Mouse (Mus musculus): ENCODE measurements at regions not wholly inside any gene's neighbourhood (a gene's known extent, or its start where the extent isn't known, plus 50 kb on each side); places are given as distances from the start of the nearest gene placed in this dataset.

GRCm38 (mm10) chr12:110376838-110377150 is 70.1 kb upstream of the Ppp2r5c start:
- no peaks in the 10 kb centered on the region for H3K9me3 ChIP-seq (replicated peaks)
- 62% methylated on average over 4 of the region's 4 CpGs for WGBS
- peaks cover 69% of the 10 kb centered on the region for H3K27me3 ChIP-seq (ENCODE audit: low read depth, poor library complexity, severe bottlenecking)
- no peak overlapping the region for H3K4me3 ChIP-seq
- H3K36me3 ChIP-seq: no peaks in the 10 kb centered on the region
- no peak for DNase-seq (ENCODE audit: low spot score)
- no peak overlapping the region for H3K27ac ChIP-seq (replicated peaks)
- H3K4me1 ChIP-seq: peaks cover 58% of the 10 kb centered on the region

- Histone ChIP-seq H3K36me3 (no peaks in the 10 kb centered on the region), H3K27me3 (ENCODE audit: low read depth, poor library complexity, severe bottlenecking) (peaks cover 64% of the 10 kb centered on the region), H3K27ac (replicated peaks) (no peak overlapping the region), H3K4me1 (peaks cover 58% of the 10 kb centered on the region), H3K9me3 (replicated peaks) (no peaks in the 10 kb centered on the region), H3K4me3 (no peak overlapping the region)
- DNase-seq (ENCODE audit: low spot score): no peak
- 53% methylated on average over 6 of the region's 6 CpGs for WGBS
Observed at GRCm38 (mm10) chr12:110377306-110377705, 69.6 kb upstream of the Ppp2r5c start.

GRCm38 (mm10) chr12:110377734-110378133 is 69.2 kb upstream of the Ppp2r5c start:
- peaks cover 54% of the 10 kb centered on the region for H3K4me1 ChIP-seq
- peak; percentile 34 for DNase-seq (ENCODE audit: low spot score)
- 50% methylated on average over 10 of the region's 10 CpGs for WGBS

DNA sequence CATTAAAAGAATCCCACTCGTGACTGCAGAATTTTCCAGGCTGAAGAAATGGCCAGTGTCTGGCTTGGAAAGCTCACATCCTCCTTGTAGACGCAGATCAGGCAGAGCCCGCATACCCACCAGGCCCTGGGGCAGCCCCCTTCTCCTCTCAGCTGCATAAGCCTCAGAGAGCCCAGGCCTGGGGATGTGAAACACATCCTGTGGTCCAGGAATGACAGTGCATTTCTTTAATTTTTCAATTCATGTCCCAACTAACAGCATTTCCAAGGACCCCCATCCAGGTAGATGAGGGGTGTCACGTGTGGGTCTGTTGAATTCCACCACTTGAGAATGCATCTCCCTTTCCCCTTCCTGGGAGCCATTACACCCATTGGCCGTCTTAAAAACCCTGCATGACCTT is 68.6 kb upstream of the Ppp2r5c start:
- peaks cover 48% of the 10 kb centered on the region for H3K4me1 ChIP-seq
- H3K27ac ChIP-seq (replicated peaks): no peak overlapping the region
- 61% methylated on average over 5 of the region's 5 CpGs for WGBS
- no peak overlapping the region for H3K4me3 ChIP-seq
- no peak for DNase-seq (ENCODE audit: low spot score)
- H3K9me3 ChIP-seq (replicated peaks): no peaks in the 10 kb centered on the region
- H3K27me3 ChIP-seq (ENCODE audit: low read depth, poor library complexity, severe bottlenecking): peaks cover 56% of the 10 kb centered on the region
- H3K36me3 ChIP-seq: no peaks in the 10 kb centered on the region

More at GRCm38 (mm10) chr12:110377734-110378133, 69.2 kb upstream of the Ppp2r5c start:
- H3K4me3 ChIP-seq: no peak overlapping the region
- H3K27ac ChIP-seq (replicated peaks): no peak overlapping the region
- no peaks in the 10 kb centered on the region for H3K9me3 ChIP-seq (replicated peaks)
- no peaks in the 10 kb centered on the region for H3K36me3 ChIP-seq
- peaks cover 60% of the 10 kb centered on the region for H3K27me3 ChIP-seq (ENCODE audit: low read depth, poor library complexity, severe bottlenecking)

GRCm38 (mm10) chr12:110379721-110380120 is 67.2 kb upstream of the Ppp2r5c start:
- Histone ChIP-seq H3K4me1 (peaks cover 34% of the 10 kb centered on the region), H3K27ac (replicated peaks) (no peak overlapping the region), H3K27me3 (ENCODE audit: low read depth, poor library complexity, severe bottlenecking) (peaks cover 41% of the 10 kb centered on the region), H3K9me3 (replicated peaks) (no peaks in the 10 kb centered on the region), H3K4me3 (no peak overlapping the region), H3K36me3 (no peaks in the 10 kb centered on the region)
- no peak for DNase-seq (ENCODE audit: low spot score)
- 72% methylated on average over 12 of the region's 12 CpGs for WGBS

DNA sequence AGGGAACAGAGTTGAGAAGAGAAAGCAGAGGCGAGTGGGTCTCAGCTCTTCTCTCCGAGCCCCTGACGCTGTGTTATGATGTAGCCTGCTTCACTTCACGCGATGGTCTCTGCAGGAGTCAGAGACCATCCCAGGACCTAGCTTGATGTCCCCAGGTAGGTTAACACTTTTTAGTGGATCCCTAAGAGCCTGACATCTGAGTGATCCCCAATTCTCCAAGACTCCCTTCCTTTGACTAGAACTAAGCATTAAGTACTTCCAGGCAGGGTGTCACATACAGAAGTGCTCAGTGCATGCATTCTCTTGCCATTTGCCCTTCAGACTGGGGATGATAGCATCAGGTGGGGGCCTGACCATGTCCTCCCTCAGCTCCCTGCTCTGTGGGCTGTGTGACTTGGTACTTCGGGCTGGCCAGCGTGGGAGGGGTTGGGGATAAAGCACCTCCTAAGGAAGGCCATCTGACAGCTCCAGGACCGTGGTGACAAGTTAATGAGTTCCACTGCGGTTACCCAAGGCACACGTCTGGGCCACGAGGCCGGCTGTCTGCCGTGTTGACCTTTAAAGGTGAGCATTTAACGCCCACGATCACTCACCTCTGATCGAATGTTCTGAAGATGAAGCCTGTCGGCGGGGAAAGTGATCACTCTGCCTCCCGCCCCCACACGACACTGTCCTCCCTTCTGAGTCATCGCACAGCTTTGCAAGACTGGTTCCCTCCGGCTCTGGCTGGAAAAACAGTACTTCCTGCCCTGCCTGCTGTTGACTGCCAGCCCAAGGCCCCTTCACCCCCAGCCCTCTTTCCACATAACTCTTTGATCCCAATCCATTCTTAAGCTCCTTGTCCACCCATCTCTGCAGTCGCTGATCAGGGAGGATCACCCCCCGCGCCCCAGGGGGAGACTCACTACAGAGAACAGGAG is 65.8 kb upstream of the Ppp2r5c start:
- DNase-seq (ENCODE audit: low spot score): no peak
- WGBS: 82% methylated on average over 25 of the region's 25 CpGs

DNA sequence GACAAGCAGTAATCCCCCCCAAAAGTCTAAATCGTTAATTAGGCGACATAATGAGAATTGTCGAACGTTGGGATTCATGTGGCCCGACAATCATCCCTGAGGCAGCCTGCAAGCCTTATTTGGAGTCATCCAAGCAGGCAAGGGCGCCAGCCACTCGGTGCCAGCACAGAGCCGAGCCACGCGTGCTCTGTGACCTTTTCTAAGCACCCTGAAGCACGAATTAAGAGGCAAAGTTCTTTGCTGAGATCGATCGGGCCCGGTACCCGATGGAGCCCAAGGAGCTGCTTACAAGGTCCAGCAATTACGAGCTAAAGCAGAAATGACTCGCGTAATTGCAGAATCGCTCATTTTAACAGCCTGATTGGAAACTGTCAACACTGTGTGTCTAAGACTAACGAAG is 61.9 kb upstream of the Ppp2r5c start:
- H3K4me3 ChIP-seq: no peak overlapping the region
- H3K27ac ChIP-seq (replicated peaks): no peak overlapping the region
- DNase-seq (ENCODE audit: low spot score): no peak
- 0 out of 2 replicates have a peak, but pooled peaks cover 6% of the 10 kb centered on the region for H3K4me1 ChIP-seq
- H3K27me3 ChIP-seq (ENCODE audit: low read depth, poor library complexity, severe bottlenecking): 0 out of 2 replicates have a peak, but pooled peaks cover 17% of the 10 kb centered on the region
- no peaks in the 10 kb centered on the region for H3K36me3 ChIP-seq
- 74% methylated on average over 20 of the region's 20 CpGs for WGBS
- no peaks in the 10 kb centered on the region for H3K9me3 ChIP-seq (replicated peaks)

More for the DNA sequence above, 65.8 kb upstream of the Ppp2r5c start:
- Histone ChIP-seq H3K4me1 (peaks cover 21% of the 10 kb centered on the region), H3K36me3 (no peaks in the 10 kb centered on the region), H3K27me3 (ENCODE audit: low read depth, poor library complexity, severe bottlenecking) (peaks cover 32% of the 10 kb centered on the region), H3K27ac (replicated peaks) (no peak overlapping the region), H3K4me3 (no peak overlapping the region), H3K9me3 (replicated peaks) (no peaks in the 10 kb centered on the region)

GRCm38 (mm10) chr12:110385801-110386599 is 60.9 kb upstream of the Ppp2r5c start:
- DNase-seq (ENCODE audit: low spot score): no peak
- Histone ChIP-seq H3K4me3 (no peak overlapping the region), H3K9me3 (replicated peaks) (no peaks in the 10 kb centered on the region), H3K27me3 (ENCODE audit: low read depth, poor library complexity, severe bottlenecking) (0 out of 2 replicates have a peak, but pooled peaks cover 12% of the 10 kb centered on the region), H3K4me1 (0 out of 2 replicates have a peak, but pooled peaks cover 5% of the 10 kb centered on the region), H3K36me3 (no peaks in the 10 kb centered on the region), H3K27ac (replicated peaks) (no peak overlapping the region)
- WGBS: 87% methylated on average over 20 of the region's 20 CpGs

GRCm38 (mm10) chr12:110387056-110387455 is 59.9 kb upstream of the Ppp2r5c start:
- Histone ChIP-seq H3K9me3 (replicated peaks) (no peaks in the 10 kb centered on the region), H3K27me3 (ENCODE audit: low read depth, poor library complexity, severe bottlenecking) (0 out of 2 replicates have a peak, but pooled peaks cover 12% of the 10 kb centered on the region), H3K4me3 (no peak overlapping the region), H3K4me1 (0 out of 2 replicates have a peak, but pooled peaks cover 5% of the 10 kb centered on the region), H3K27ac (replicated peaks) (no peak overlapping the region), H3K36me3 (no peaks in the 10 kb centered on the region)
- DNase-seq (ENCODE audit: low spot score): no peak
- 63% methylated on average over 11 of the region's 11 CpGs for WGBS

GRCm38 (mm10) chr12:110387567-110387966 is 59.4 kb upstream of the Ppp2r5c start:
- no peak overlapping the region for H3K4me3 ChIP-seq
- no peaks in the 10 kb centered on the region for H3K36me3 ChIP-seq
- 0 out of 2 replicates have a peak, but pooled peaks cover 5% of the 10 kb centered on the region for H3K4me1 ChIP-seq
- 81% methylated on average over 4 of the region's 4 CpGs for WGBS
- H3K9me3 ChIP-seq (replicated peaks): no peaks in the 10 kb centered on the region
- no peak for DNase-seq (ENCODE audit: low spot score)
- no peak overlapping the region for H3K27ac ChIP-seq (replicated peaks)
- 0 out of 2 replicates have a peak, but pooled peaks cover 12% of the 10 kb centered on the region for H3K27me3 ChIP-seq (ENCODE audit: low read depth, poor library complexity, severe bottlenecking)

DNA sequence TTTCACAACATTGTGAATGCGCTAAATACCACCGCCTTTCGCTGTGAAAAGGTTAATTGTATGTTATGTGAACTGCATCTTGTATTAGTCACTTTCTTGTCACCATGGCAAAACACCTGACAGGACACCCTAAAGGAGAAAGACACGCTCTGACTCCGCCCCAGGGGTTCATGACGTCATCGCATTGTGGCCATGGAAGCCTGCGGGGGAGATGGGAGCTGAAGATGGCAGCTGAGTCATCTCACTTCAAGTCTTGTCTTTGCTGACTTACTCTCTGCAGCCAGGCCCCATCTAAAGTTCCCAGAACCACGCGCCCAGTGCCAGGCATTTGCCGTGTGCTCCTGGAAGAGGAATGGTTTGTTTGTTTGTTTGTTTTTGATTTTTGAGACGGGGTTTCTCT is 57.5 kb upstream of the Ppp2r5c start:
- no peak for DNase-seq (ENCODE audit: low spot score)
- H3K4me1 ChIP-seq: 0 out of 2 replicates have a peak, but pooled peaks cover 5% of the 10 kb centered on the region
- WGBS: 77% methylated on average over 12 of the region's 12 CpGs
- no peak overlapping the region for H3K27ac ChIP-seq (replicated peaks)
- H3K4me3 ChIP-seq: no peak overlapping the region
- H3K27me3 ChIP-seq (ENCODE audit: low read depth, poor library complexity, severe bottlenecking): 0 out of 2 replicates have a peak, but pooled peaks cover 12% of the 10 kb centered on the region
- no peaks in the 10 kb centered on the region for H3K36me3 ChIP-seq
- no peaks in the 10 kb centered on the region for H3K9me3 ChIP-seq (replicated peaks)

GRCm38 (mm10) chr12:110391464-110391863 is 55.5 kb upstream of the Ppp2r5c start:
- H3K9me3 ChIP-seq (replicated peaks): no peaks in the 10 kb centered on the region
- WGBS: 91% methylated on average over 8 of the region's 8 CpGs
- H3K4me1 ChIP-seq: 0 out of 2 replicates have a peak, but pooled peaks cover 5% of the 10 kb centered on the region
- no peaks in the 10 kb centered on the region for H3K36me3 ChIP-seq
- H3K4me3 ChIP-seq: no peak overlapping the region
- no peak overlapping the region for H3K27ac ChIP-seq (replicated peaks)
- no peak for DNase-seq (ENCODE audit: low spot score)
- 0 out of 2 replicates have a peak, but pooled peaks cover 7% of the 10 kb centered on the region for H3K27me3 ChIP-seq (ENCODE audit: low read depth, poor library complexity, severe bottlenecking)

Data from midbrain, embryonic 10.5 days (tissue).